Mouse (Mus musculus): ENCODE measurements around the gene Grid1.

DNA sequence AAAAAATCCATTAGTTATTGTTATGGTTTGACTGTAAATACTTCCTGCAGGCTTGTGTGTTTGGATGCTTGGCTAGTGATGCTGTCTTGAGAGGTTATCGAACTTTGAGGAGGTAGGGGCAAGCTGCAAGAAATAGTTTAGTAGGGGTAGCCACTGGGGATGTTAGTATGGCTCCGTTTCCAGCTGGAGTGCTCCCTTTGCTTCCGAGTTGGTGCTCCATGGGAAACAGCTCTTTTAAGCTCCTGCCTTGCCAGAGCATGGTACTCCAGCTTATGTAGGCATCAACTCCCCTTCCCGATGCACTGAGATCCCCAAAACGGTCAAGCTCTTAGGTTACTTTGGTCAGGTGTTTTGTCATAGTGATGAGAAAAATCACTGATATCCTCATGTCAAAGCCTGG is 407.7 kb downstream of the Grid1 start:
- TF ChIP-seq CTCF (IDR thresholded peaks at IDR 0.05): no peak
- no peak for TF ChIP-seq EP300 (IDR thresholded peaks at IDR 0.05)

All from lung, postnatal 0 days (tissue).